ENCODE assay signal across 10 mouse cellular contexts in the genomic region with DNA sequence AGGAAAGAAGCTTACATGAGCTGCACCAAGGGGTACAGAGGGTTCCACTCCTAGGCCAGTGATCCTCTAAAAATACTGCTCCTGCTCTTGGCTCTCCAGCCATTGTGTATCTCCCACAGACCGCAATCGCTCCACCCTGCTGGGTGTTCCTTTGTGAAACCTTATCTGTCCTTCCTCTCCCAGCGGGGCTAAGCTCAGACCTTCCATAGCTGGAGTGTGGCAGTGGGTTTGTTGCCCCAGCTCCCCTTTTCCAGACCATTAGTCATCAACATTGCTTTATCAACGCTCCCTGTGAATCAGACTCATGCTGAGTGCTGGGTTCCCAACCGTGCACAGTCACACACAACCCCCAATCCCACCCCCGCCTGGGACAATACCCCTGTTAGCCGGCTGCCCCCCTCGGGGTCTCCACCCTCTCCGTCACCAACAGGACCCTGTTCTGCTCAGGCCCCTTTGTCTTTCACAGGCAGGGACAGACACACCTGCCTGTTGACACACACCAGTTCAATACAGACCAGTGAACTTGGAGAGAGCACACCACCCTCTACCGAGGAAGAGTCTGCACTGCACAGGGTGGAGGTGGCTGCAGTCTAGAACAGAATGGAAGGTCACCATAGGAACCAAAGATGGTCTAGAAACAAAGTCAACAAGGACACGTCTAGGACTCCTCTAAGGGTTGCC. TPM values are rescaled to one million over a fixed set of nuclear protein-coding genes. Genes with fewer than 3 reads are reported as not detected.
DNase-seq lines count a peak whose midpoint lies in the region; ATAC-seq and TF ChIP-seq lines count a peak whose summit lies in the region.
"Had no signal": no experiment of that assay in that cellular context is flagged by ENCODE, and none has a peak within 500 bp of the region (broad histone marks: within the 10 kb centered on the region; RNA-seq: fewer than 3 reads in every experiment).

No protein-coding gene starts in this region.

- intact Hi-C loops in gastrocnemius, postnatal 14 days (cut with DNase I; ENCODE audit: low total_unique reads), result no loop called here

- no peak for ATAC-seq in hindbrain, embryonic 12.5 days (ENCODE audit: low FRiP score)
- ATAC-seq in midbrain, postnatal 0 days (ENCODE audit: low FRiP score), result 0 out of 2 replicates have a peak, but pooled peaks have one; percentile 13
- ATAC-seq in midbrain, embryonic 15.5 days (replicated peaks), result no peak
- peak; percentile 69 for ATAC-seq in liver, embryonic 11.5 days (replicated peaks; ENCODE audit: low FRiP score)

- H3K4me2 ChIP-seq in hindbrain, embryonic 12.5 days (replicated peaks), result no peak overlapping the region
- no peak overlapping the region for H3K4me2 ChIP-seq in midbrain, postnatal 0 days (ENCODE audit: low read depth, low read length, poor library complexity, severe bottlenecking)
- H3K4me2 ChIP-seq in midbrain, embryonic 15.5 days, result no peak overlapping the region
- H3K4me2 ChIP-seq in liver, embryonic 11.5 days, result peak overlapping the region; percentile 30

- DNase-seq in hindbrain, embryonic 10.5 days (ENCODE audit: low spot score), result no peak
- DNase-seq in midbrain, postnatal 0 days (ENCODE audit: low spot score), result no peak
- no peak for DNase-seq in liver, embryonic 11.5 days (ENCODE audit: low spot score)
- no peak for DNase-seq in urinary bladder, adult 18-20 months (ENCODE audit: low spot score in 2 of 2)
- DNase-seq in gastrocnemius, postnatal 14 days, result no peak
- DNase-seq: right cerebral cortex, postnatal 14 days; thymus, adult 18-20 months had no signal

- 0 out of 2 replicates have a peak overlapping the region, but pooled peaks have one; percentile 31 for H3K27ac ChIP-seq in hindbrain, embryonic 10.5 days
- no peak overlapping the region for H3K27ac ChIP-seq in hindbrain, embryonic 12.5 days
- H3K27ac ChIP-seq in midbrain, postnatal 0 days (ENCODE audit: low read depth, low read length), result no peak overlapping the region
- no peak overlapping the region for H3K27ac ChIP-seq in midbrain, embryonic 15.5 days
- no peak overlapping the region for H3K27ac ChIP-seq in liver, embryonic 11.5 days (ENCODE audit: low read depth, low read length)

- no peak overlapping the region for H3K4me3 ChIP-seq in hindbrain, embryonic 10.5 days
- no peak overlapping the region for H3K4me3 ChIP-seq in hindbrain, embryonic 12.5 days
- H3K4me3 ChIP-seq in midbrain, postnatal 0 days (ENCODE audit: low read depth, low read length), result no peak overlapping the region
- no peak overlapping the region for H3K4me3 ChIP-seq in midbrain, embryonic 15.5 days
- H3K4me3 ChIP-seq in liver, embryonic 11.5 days (ENCODE audit: low read depth, low read length), result no peak overlapping the region
- H3K4me3 ChIP-seq: erythroblast, embryonic 14.5 days had no signal

- H3K27me3 ChIP-seq in hindbrain, embryonic 10.5 days (ENCODE audit: insufficient read depth, poor library complexity, severe bottlenecking), result no peaks in the 10 kb centered on the region
- no peaks in the 10 kb centered on the region; the same call in 1 of the 2 replicates for H3K27me3 ChIP-seq in hindbrain, embryonic 12.5 days
- H3K27me3 ChIP-seq in midbrain, postnatal 0 days (ENCODE audit: insufficient read depth, low read length), result no peaks in the 10 kb centered on the region
- H3K27me3 ChIP-seq in midbrain, embryonic 15.5 days (replicated peaks), result no peaks in the 10 kb centered on the region
- H3K27me3 ChIP-seq in liver, embryonic 11.5 days (replicated peaks; ENCODE audit: control insufficient read depth, insufficient read depth, low read length), result no peaks in the 10 kb centered on the region

- H3K9me3 ChIP-seq in hindbrain, embryonic 10.5 days, result no peaks in the 10 kb centered on the region
- H3K9me3 ChIP-seq in hindbrain, embryonic 12.5 days (replicated peaks), result no peaks in the 10 kb centered on the region
- no peaks in the 10 kb centered on the region for H3K9me3 ChIP-seq in midbrain, postnatal 0 days (ENCODE audit: low read length)
- H3K9me3 ChIP-seq in midbrain, embryonic 15.5 days, result no peaks in the 10 kb centered on the region
- no peaks in the 10 kb centered on the region for H3K9me3 ChIP-seq in liver, embryonic 11.5 days (ENCODE audit: control insufficient read depth, low read length)

- 22% methylated on average over 11 of the region's 11 CpGs for WGBS in hindbrain, embryonic 10.5 days
- WGBS in hindbrain, embryonic 12.5 days, result 20% methylated on average over 11 of the region's 11 CpGs
- WGBS in midbrain, postnatal 0 days, result 22% methylated on average over 11 of the region's 11 CpGs
- WGBS in midbrain, embryonic 15.5 days, result 27% methylated on average over 11 of the region's 11 CpGs
- WGBS in liver, embryonic 11.5 days, result 25% methylated on average over 11 of the region's 11 CpGs

- H3K4me1 ChIP-seq in hindbrain, embryonic 10.5 days (replicated peaks), result peaks cover 47% of the 10 kb centered on the region
- peaks cover 36% of the 10 kb centered on the region for H3K4me1 ChIP-seq in hindbrain, embryonic 12.5 days
- no peaks in the 10 kb centered on the region for H3K4me1 ChIP-seq in midbrain, postnatal 0 days (ENCODE audit: insufficient read depth, low read length)
- H3K4me1 ChIP-seq in midbrain, embryonic 15.5 days, result peaks cover 7% of the 10 kb centered on the region
- H3K4me1 ChIP-seq in liver, embryonic 11.5 days (replicated peaks; ENCODE audit: control insufficient read depth, insufficient read depth, low read length), result peaks cover 14% of the 10 kb centered on the region

- TF ChIP-seq CTCF in midbrain, postnatal 0 days (IDR thresholded peaks at IDR 0.05), result peak; percentile 37

- H3K9ac ChIP-seq in hindbrain, embryonic 12.5 days, result no peak overlapping the region
- no peak overlapping the region for H3K9ac ChIP-seq in midbrain, postnatal 0 days (replicated peaks; ENCODE audit: low read length, poor library complexity, severe bottlenecking)
- no peak overlapping the region for H3K9ac ChIP-seq in midbrain, embryonic 15.5 days
- H3K9ac ChIP-seq in liver, embryonic 11.5 days (ENCODE audit: low read depth, low read length), result no peak overlapping the region

- no peaks in the 10 kb centered on the region for H3K36me3 ChIP-seq in hindbrain, embryonic 10.5 days
- no peaks in the 10 kb centered on the region for H3K36me3 ChIP-seq in hindbrain, embryonic 12.5 days
- no peaks in the 10 kb centered on the region for H3K36me3 ChIP-seq in midbrain, postnatal 0 days (ENCODE audit: insufficient read depth, low read length)
- H3K36me3 ChIP-seq in midbrain, embryonic 15.5 days (replicated peaks), result no peaks in the 10 kb centered on the region
- H3K36me3 ChIP-seq in liver, embryonic 11.5 days (ENCODE audit: control insufficient read depth, insufficient read depth, low read length), result no peaks in the 10 kb centered on the region

RNA-seq across cellular contexts. Expression of a gene that starts 44.3 kb away (rescaled TPM):
- polyA plus RNA-seq in hindbrain, embryonic 10.5 days (2016; fragmentation: Nextera tagmentation; extraction: Ambion mirVana), result 51.0 and 56.2 TPM in 2 replicates
- polyA plus RNA-seq in hindbrain, embryonic 12.5 days (2016; fragmentation: Nextera tagmentation; extraction: Ambion mirVana), result 47.7 and 54.1 TPM in 2 replicates
- 48.1 and 64.3 TPM in 2 replicates for total RNA-seq in midbrain, postnatal 0 days (2014; rRNA removed)
- polyA plus RNA-seq in midbrain, postnatal 0 days (2015; fragmentation: Nextera tagmentation; extraction: Ambion mirVana), result 21.6 and 25.1 TPM in 2 replicates
- 13.9 and 14.7 TPM in 2 replicates for polyA plus RNA-seq in midbrain, embryonic 15.5 days (2015; fragmentation: Nextera tagmentation; extraction: Ambion mirVana)
- 65.6 and 71.8 TPM in 2 replicates for polyA plus RNA-seq in liver, embryonic 11.5 days (2014; fragmentation: Nextera tagmentation; extraction: Ambion mirVana)
- total RNA-seq in gastrocnemius, postnatal 14 days (2021), result 10 to 100 TPM; 40.6 to 53.4 TPM

Comparison
In these comparisons a context has a peak if more than half of its experiments do, and no peak if none do; other contexts are left out.
1. ATAC-seq: peak in midbrain, postnatal 0 days (single experiment) and liver, embryonic 11.5 days (single experiment); none in hindbrain, embryonic 12.5 days (single experiment) and midbrain, embryonic 15.5 days (single experiment).